Mouse (Mus musculus) liver (tissue): Measurements from ENCODE around the gene Btbd35f9.
"Not testable (repeated sequence)": the region's sequence is repeated elsewhere in the genome, so short reads cannot be mapped to it uniquely, and the experiment has no call there.

Experiments
- DNase-seq: peaks from one replicate; pipeline ENCODE4 v3.0.0-alpha.2; 2020; ENCODE audit warnings: mixed read lengths

Btbd35f9 gene

GRCm38 (mm10) chrX:34161399-34161798, at the start of gene Btbd35f9:
TSS of gene Btbd35f9 (minus strand) at chrX:34161499.
- DNase-seq: not testable (repeated sequence)
